Mouse (Mus musculus): ENCODE measurements at regions not wholly inside any gene's neighbourhood (a gene's known extent, or its start where the extent isn't known, plus 50 kb on each side); places are given as distances from the start of the nearest gene placed in this dataset.
A peak's percentile ranks its signal among the peaks of the same experiment; 100 is the strongest.
"Not testable (repeated sequence)": the region's sequence is repeated elsewhere in the genome, so short reads cannot be mapped to it uniquely, and the experiment has no call there.

DNA sequence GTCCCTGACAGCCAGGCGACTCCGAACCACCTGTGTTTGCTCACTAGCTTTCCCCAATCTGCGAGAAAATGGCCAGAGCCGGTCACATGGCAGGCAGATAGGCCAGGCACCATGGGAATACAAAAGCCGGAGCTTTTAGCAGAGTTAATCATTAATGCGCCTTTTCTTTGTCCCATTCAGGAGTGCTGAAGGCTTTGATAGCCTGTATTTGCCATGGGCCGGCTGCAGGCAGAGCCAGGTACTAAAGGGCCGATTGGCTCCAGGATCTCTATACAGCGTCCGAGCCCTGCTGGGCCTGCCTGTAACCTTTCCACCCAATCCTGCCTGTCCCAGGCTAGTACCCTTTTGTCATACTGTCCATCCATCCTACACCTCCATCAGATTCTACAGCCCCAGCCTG lies 78.1 kb downstream of the Foxa2 start:
- H3K9ac ChIP-seq (ENCODE audit: low read length): no peak overlapping the region
- no peaks in the 10 kb centered on the region for H3K27me3 ChIP-seq (ENCODE audit: control insufficient read depth, insufficient read depth, low read length)
- 0 out of 2 replicates have a peak overlapping the region, but pooled peaks have one; percentile 20 for H3K27ac ChIP-seq (ENCODE audit: low read depth, low read length)
- DNase-seq (ENCODE audit: low spot score, missing footprints): peak; percentile 87
- peak; percentile 80 for ATAC-seq (ENCODE audit: low FRiP score)
- H3K4me2 ChIP-seq: no peak overlapping the region
- 20% methylated on average over 10 of the region's 10 CpGs for WGBS
- no peak overlapping the region for H3K4me3 ChIP-seq (ENCODE audit: low read depth, low read length)
- H3K4me1 ChIP-seq (ENCODE audit: control insufficient read depth, insufficient read depth, low read length): peaks cover 5% of the 10 kb centered on the region; the same call in 1 of the 2 replicates
- H3K9me3 ChIP-seq (ENCODE audit: control insufficient read depth, low read length): no peaks in the 10 kb centered on the region
- no peaks in the 10 kb centered on the region for H3K36me3 ChIP-seq (ENCODE audit: control insufficient read depth, insufficient read depth, low read length)

DNA sequence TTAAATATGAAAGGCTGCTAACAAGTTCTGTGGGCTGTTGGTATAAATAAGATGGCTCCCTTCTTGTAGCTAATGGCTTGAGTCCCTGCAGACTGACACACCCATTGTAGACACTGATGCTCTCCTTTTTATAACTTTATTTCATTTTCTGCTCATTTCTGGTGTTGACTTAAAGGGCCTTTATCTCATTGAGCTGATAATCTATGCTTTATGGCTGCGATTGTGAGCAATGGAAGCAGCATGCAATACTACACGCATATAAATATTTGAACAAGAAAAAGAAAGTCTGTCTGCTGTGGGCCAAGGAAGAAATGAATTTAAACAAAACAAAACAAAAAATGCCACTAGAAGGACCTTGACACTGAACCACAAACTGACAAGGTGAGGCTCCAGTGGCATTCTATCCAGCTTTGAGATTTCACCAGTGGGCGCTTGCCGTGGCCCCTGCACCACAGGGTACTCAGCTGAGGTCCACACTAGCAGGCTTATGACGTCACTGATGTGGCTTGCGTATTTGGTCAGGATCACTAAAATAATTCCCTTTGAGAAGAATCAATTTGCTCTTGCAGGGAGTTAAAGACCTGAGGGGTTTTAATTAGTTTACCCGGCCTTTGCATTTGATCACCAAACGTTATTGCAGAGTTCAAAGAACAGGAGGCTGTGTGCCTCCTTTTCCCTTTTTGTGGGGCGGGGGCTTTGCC lies 78.8 kb downstream of the Foxa2 start:
- H3K4me1 ChIP-seq (ENCODE audit: control insufficient read depth, insufficient read depth, low read length): peaks cover 5% of the 10 kb centered on the region; the same call in 1 of the 2 replicates
- no peak overlapping the region for H3K27ac ChIP-seq (ENCODE audit: low read depth, low read length)
- peak; percentile 85 for DNase-seq (ENCODE audit: low spot score, missing footprints)

DNA sequence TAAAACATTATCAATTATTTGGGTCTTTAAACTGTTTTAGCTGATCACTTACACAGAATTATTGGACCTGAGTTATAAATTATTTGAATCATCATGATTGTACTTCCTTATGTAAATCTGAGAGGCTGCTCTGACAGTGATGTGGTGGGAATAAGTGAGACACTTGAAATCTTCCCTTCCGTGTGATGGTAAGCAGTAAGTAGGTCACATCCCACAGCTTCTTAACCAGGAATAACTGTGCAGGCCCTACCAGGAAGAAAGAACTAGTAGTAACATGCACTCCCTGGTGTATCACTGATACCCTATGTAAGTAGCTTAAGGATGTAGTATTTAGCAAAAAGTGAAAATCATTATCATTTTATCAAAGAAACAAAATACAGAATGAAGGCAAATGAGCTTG lies 83.5 kb downstream of the Foxa2 start:
- not testable (repeated sequence) for H3K4me2 ChIP-seq

More for the DNA sequence above, 78.8 kb downstream of the Foxa2 start:
- Histone ChIP-seq H3K36me3 (ENCODE audit: control insufficient read depth, insufficient read depth, low read length) (no peaks in the 10 kb centered on the region), H3K9ac (ENCODE audit: low read length) (no peak overlapping the region), H3K9me3 (ENCODE audit: control insufficient read depth, low read length) (no peaks in the 10 kb centered on the region), H3K4me2 (no peak overlapping the region), H3K4me3 (ENCODE audit: low read depth, low read length) (no peak overlapping the region), H3K27me3 (ENCODE audit: control insufficient read depth, insufficient read depth, low read length) (no peaks in the 10 kb centered on the region)
- ATAC-seq (ENCODE audit: low FRiP score): peak; percentile 65; the same call in 1 of the 2 replicates
- 58% methylated on average over 9 of the region's 9 CpGs for WGBS

DNA sequence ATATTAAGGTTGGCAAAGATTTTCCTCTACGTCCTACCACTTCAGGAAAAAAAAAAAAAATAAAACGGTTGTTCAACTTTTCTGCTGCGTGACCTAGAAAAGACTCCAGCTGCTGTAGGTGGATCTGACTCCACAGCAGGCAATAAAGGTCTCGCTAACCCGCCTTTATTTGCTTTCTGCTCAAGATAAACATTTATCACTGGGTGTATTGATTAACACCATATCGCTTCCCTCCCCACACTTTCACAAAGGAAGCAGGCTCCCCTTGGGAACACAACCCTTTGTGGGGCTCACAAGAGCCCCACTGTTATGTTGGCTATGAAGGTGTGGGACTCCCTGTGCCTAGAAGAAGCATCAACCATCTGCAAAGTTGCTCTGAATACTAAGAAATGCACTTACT lies 85.1 kb downstream of the Foxa2 start:
- DNase-seq (ENCODE audit: low spot score, missing footprints) (no peak), ATAC-seq (ENCODE audit: low FRiP score) (no peak)
- H3K4me2 ChIP-seq: no peak overlapping the region
- no peaks in the 10 kb centered on the region for H3K36me3 ChIP-seq (ENCODE audit: control insufficient read depth, insufficient read depth, low read length)
- no peaks in the 10 kb centered on the region for H3K4me1 ChIP-seq (ENCODE audit: control insufficient read depth, insufficient read depth, low read length)
- H3K4me3 ChIP-seq (ENCODE audit: low read depth, low read length): no peak overlapping the region
- 67% methylated on average over 6 of the region's 6 CpGs for WGBS
- no peak overlapping the region for H3K27ac ChIP-seq (ENCODE audit: low read depth, low read length)
- no peak overlapping the region for H3K9ac ChIP-seq (ENCODE audit: low read length)
- no peaks in the 10 kb centered on the region for H3K27me3 ChIP-seq (ENCODE audit: control insufficient read depth, insufficient read depth, low read length)
- no peaks in the 10 kb centered on the region for H3K9me3 ChIP-seq (ENCODE audit: control insufficient read depth, low read length)

More for the DNA sequence above, 83.5 kb downstream of the Foxa2 start:
- not testable (repeated sequence) for H3K9me3 ChIP-seq (ENCODE audit: control insufficient read depth, low read length); H3K4me3 ChIP-seq (ENCODE audit: low read depth, low read length); DNase-seq (ENCODE audit: low spot score, missing footprints); H3K4me1 ChIP-seq (ENCODE audit: control insufficient read depth, insufficient read depth, low read length); H3K9ac ChIP-seq (ENCODE audit: low read length); H3K27me3 ChIP-seq (ENCODE audit: control insufficient read depth, insufficient read depth, low read length); H3K36me3 ChIP-seq (ENCODE audit: control insufficient read depth, insufficient read depth, low read length); H3K27ac ChIP-seq (ENCODE audit: low read depth, low read length); ATAC-seq (ENCODE audit: low FRiP score)
- 100% methylated on average over 1 of the region's 1 CpGs for WGBS

DNA sequence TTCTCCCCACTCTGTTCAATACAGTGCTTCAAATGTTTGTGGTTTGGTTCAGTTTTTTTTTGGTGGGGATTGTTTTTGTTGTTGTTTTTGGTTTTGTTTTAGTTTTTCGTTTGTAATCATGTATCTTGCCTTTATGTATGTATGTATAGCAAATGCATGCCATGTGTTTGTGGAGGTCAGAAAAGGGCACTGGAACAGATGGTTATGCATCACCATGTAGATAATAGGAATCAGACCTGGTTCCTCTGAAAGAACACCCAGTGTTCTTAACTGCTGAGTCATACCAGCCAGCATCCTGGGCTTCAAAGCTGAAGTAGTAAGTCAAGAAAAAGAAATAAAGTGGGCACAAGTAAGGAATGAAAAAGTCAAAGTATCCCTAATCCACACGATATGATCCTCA lies 92.6 kb downstream of the Foxa2 start:
- Histone ChIP-seq H3K4me3 (ENCODE audit: low read depth, low read length) (no peak overlapping the region), H3K4me2 (no peak overlapping the region), H3K27ac (ENCODE audit: low read depth, low read length) (no peak overlapping the region), H3K27me3 (ENCODE audit: control insufficient read depth, insufficient read depth, low read length) (no peaks in the 10 kb centered on the region), H3K4me1 (ENCODE audit: control insufficient read depth, insufficient read depth, low read length) (peaks cover 2% of the 10 kb centered on the region; the same call in 1 of the 2 replicates), H3K36me3 (ENCODE audit: control insufficient read depth, insufficient read depth, low read length) (no peaks in the 10 kb centered on the region), H3K9ac (ENCODE audit: low read length) (no peak overlapping the region), H3K9me3 (ENCODE audit: control insufficient read depth, low read length) (no peaks in the 10 kb centered on the region)
- no peak for DNase-seq (ENCODE audit: low spot score, missing footprints)
- WGBS: 75% methylated on average over 2 of the region's 2 CpGs
- ATAC-seq (ENCODE audit: low FRiP score): no peak

DNA sequence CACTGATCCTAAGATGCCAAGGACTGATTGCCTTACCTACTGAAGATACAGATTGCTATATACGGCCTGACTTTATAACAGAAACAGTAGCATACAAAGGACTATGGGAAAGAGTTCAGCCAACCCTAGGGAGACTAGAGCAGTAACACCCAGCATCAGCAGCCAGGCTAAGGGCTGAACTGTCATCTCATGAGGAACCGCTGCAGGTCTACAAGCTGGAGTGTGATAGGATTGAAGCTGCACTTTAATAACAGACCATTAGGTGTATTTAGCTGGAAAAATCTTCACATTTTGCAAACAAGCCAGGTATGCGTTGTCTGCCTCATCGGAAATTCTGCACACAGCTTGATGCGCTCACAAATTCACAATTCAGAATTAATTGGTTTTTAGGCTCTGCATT lies 95.5 kb downstream of the Foxa2 start:
- H3K36me3 ChIP-seq (ENCODE audit: control insufficient read depth, insufficient read depth, low read length): no peaks in the 10 kb centered on the region
- H3K27me3 ChIP-seq (ENCODE audit: control insufficient read depth, insufficient read depth, low read length): no peaks in the 10 kb centered on the region
- no peak overlapping the region for H3K27ac ChIP-seq (ENCODE audit: low read depth, low read length)
- ATAC-seq (ENCODE audit: low FRiP score) (no peak), DNase-seq (ENCODE audit: low spot score, missing footprints) (no peak)
- no peak overlapping the region for H3K4me3 ChIP-seq (ENCODE audit: low read depth, low read length)
- H3K9me3 ChIP-seq (ENCODE audit: control insufficient read depth, low read length): no peaks in the 10 kb centered on the region
- H3K9ac ChIP-seq (ENCODE audit: low read length): no peak overlapping the region
- peaks cover 2% of the 10 kb centered on the region; the same call in 1 of the 2 replicates for H3K4me1 ChIP-seq (ENCODE audit: control insufficient read depth, insufficient read depth, low read length)
- H3K4me2 ChIP-seq: no peak overlapping the region
- 89% methylated on average over 5 of the region's 5 CpGs for WGBS

DNA sequence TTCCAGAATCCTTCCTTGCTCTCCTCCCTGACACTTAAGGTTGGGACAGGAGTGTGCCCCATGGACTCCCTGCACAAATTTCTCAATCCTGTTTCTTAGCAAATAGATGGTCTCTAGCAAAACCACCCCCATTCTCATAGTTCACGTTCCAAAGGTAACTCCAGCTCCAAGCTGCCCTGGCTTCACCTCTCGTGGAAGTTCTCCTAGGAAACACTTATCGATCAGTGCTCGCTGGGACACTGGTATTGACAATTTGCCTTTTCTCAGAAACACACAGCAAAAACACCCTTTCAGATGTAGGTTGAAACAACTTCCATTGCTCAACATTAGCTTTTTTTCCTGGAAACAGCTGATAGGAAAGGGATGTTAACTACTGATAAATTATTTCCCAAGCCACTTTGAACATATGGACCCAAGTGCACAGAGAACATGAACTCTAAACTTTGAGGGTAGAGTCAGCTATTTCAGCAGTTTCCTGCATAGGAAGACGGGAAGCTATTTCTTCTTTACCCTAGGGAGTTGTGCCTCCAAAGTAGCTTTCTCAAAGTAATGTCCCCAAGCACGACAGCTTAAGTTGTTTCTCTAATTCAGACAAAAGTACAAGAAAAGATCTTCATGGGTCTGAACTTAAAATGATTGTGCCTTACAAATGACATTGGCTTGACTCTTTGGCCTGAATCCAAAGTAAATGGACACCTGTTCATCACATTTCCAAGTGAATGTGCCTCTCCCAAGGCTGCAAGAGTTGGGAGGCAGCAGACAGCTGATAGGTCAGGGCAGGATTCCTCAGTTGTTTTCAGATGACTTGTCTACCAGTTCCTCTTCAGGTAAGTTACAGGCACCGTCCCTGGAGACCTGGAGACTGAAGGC lies 102.4 kb downstream of the Foxa2 start:
- Histone ChIP-seq H3K9me3 (ENCODE audit: control insufficient read depth, low read length) (no peaks in the 10 kb centered on the region), H3K9ac (ENCODE audit: low read length) (no peak overlapping the region), H3K36me3 (ENCODE audit: control insufficient read depth, insufficient read depth, low read length) (no peaks in the 10 kb centered on the region), H3K27ac (ENCODE audit: low read depth, low read length) (no peak overlapping the region), H3K4me2 (no peak overlapping the region), H3K27me3 (ENCODE audit: control insufficient read depth, insufficient read depth, low read length) (no peaks in the 10 kb centered on the region), H3K4me1 (ENCODE audit: control insufficient read depth, insufficient read depth, low read length) (peaks cover under 1% of the 10 kb centered on the region; the same call in 1 of the 2 replicates), H3K4me3 (ENCODE audit: low read depth, low read length) (no peak overlapping the region)
- no peak for DNase-seq (ENCODE audit: low spot score, missing footprints)
- 88% methylated on average over 7 of the region's 7 CpGs for WGBS
- ATAC-seq (ENCODE audit: low FRiP score): no peak

DNA sequence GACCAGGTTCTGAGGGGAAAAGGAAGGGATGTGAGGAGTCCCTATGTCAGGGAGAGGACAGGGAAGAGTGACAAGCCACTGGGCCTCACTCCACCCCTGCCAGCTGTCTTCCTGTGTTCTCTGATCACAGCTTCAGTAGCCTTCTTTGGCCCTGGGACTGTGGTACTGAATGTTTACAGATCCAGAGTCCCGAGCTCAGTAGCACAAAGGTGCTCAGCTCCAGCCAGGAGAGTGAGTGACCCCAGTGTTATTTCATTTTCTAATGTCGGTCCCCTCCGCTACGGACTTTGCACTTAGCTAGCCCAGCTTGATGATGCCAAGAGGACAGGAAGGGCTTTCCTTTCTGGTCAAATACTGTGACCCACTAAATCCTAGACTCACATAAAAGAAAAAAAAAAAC lies 104.2 kb downstream of the Foxa2 start:
- no peak for DNase-seq (ENCODE audit: low spot score, missing footprints)
- WGBS: 66% methylated on average over 4 of the region's 4 CpGs
- no peak for ATAC-seq (ENCODE audit: low FRiP score)

DNA sequence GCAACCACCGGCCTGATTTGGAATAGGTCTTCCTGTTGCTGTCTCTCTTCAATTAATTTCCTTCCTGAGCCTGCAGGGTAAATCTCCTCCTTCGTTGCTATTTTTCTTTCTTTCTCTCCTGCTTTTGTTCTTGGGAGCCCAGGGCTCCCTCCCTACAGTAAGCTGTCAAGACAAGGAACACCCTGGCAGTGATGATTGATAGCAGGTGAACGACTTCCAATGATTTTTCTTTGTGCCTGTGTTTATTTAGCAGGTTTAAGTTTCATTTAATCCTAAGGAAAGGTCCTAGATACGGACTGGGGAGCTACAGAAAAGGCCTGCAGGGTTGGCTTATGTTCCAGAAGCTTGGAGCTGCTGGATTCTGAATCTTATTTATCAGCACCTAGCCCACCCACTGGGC lies 105.5 kb downstream of the Foxa2 start:
- WGBS: 33% methylated on average over 4 of the region's 4 CpGs
- no peak for DNase-seq (ENCODE audit: low spot score, missing footprints)
- no peak for ATAC-seq (ENCODE audit: low FRiP score)
- no peaks in the 10 kb centered on the region for H3K36me3 ChIP-seq (ENCODE audit: control insufficient read depth, insufficient read depth, low read length)
- H3K4me3 ChIP-seq (ENCODE audit: low read depth, low read length): no peak overlapping the region
- H3K4me1 ChIP-seq (ENCODE audit: control insufficient read depth, insufficient read depth, low read length): no peaks in the 10 kb centered on the region
- no peak overlapping the region for H3K27ac ChIP-seq (ENCODE audit: low read depth, low read length)
- H3K4me2 ChIP-seq: no peak overlapping the region
- no peaks in the 10 kb centered on the region for H3K9me3 ChIP-seq (ENCODE audit: control insufficient read depth, low read length)
- no peaks in the 10 kb centered on the region for H3K27me3 ChIP-seq (ENCODE audit: control insufficient read depth, insufficient read depth, low read length)
- H3K9ac ChIP-seq (ENCODE audit: low read length): no peak overlapping the region

More for the DNA sequence above, 104.2 kb downstream of the Foxa2 start:
- H3K4me1 ChIP-seq (ENCODE audit: control insufficient read depth, insufficient read depth, low read length): no peaks in the 10 kb centered on the region
- H3K36me3 ChIP-seq (ENCODE audit: control insufficient read depth, insufficient read depth, low read length): no peaks in the 10 kb centered on the region
- H3K4me3 ChIP-seq (ENCODE audit: low read depth, low read length): no peak overlapping the region
- no peak overlapping the region for H3K4me2 ChIP-seq
- no peaks in the 10 kb centered on the region for H3K9me3 ChIP-seq (ENCODE audit: control insufficient read depth, low read length)
- no peak overlapping the region for H3K27ac ChIP-seq (ENCODE audit: low read depth, low read length)
- no peaks in the 10 kb centered on the region for H3K27me3 ChIP-seq (ENCODE audit: control insufficient read depth, insufficient read depth, low read length)
- H3K9ac ChIP-seq (ENCODE audit: low read length): no peak overlapping the region

All from midbrain, embryonic 11.5 days (tissue).